Mouse (Mus musculus): ENCODE measurements around the gene Vps37b. TPM values are rescaled to one million over a fixed set of nuclear protein-coding genes. Genes with fewer than 3 reads are reported as not detected.

Vps37b gene
- polyA plus RNA-seq, 2 experiments from 2014 or later = 17.6 to 22.8 TPM

DNA sequence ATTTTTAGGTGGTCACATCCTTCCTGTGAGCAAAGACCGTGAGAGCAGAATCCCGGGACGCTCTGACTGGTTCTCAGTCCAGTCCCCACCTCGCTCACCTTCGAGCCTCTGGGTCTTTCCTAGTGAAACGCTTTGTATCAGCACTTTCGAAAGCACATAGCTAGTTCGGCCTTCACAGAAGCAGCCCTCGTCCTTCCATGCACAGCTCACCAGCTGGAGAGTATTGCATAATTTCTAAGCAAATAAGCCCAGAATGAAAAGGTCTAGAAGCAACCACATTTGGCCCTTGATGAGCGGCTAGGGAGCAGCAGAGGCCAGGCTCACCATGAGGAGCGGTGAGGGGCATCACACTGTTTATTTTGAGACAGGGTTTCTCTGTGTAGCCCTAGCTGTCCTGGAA is 10.9 kb downstream of the Vps37b start:
- ATAC-seq = no peak

DNA sequence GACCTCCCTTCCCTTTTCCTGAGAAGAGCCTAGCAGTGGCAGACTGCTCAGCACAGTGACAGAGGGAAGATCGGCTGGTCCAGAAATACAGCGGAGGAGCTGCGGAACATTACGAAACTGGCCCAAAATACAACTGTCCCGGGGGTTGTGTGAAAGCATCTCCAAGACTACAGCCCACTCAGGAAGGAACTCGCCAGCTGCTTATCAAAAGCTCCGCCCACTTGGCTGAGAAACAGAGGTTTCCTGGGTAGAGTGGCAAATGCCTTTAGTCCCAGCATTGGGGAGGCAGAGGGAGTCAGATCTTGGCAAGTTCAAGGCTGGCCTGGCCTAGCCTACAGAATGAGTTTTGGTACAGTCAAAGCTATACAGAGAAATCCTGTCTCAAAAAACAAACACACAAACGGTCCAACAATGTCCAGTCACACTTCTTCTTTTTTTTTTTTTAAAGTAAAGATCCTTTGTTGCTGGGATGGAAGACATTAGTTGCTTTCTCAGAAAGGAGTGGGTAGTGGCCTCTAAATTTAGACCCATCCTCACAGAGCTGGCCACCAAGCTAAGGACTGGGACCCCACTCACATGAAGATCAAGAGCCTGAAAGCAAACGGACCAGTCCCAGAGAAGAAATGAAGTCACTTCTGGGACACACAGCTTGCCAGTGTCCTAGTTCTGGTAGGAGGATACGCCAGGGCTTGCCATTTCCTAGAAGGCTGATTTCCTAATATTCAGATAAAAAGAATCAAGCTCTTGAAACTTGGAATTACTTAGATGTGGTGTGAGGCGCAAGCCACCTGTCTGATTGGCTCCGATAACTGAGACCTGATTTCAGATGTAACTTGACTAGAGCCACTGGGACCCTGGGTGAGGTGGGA is 12.5 kb downstream of the Vps37b start:
- peak; percentile 41 for ATAC-seq

DNA sequence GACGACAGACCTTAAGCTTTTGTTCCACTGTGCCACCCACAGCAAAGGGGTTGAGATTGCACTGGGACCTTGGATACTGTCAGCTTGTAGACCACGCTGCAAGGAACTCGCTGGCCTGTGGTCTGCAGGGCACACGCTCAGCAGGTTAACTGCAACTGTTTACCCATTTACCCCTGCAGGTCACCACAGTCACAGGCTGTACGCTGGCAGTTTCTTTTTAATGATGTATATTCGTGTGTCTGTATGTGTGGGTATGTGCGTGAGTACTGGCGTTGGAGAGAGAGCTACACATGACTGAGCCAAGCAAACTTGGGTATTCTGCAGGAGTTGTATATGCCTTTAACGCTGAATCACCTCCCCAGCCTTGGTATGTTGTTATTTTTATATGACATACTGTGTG is 13.4 kb downstream of the Vps37b start:
- no peak for ATAC-seq

DNA sequence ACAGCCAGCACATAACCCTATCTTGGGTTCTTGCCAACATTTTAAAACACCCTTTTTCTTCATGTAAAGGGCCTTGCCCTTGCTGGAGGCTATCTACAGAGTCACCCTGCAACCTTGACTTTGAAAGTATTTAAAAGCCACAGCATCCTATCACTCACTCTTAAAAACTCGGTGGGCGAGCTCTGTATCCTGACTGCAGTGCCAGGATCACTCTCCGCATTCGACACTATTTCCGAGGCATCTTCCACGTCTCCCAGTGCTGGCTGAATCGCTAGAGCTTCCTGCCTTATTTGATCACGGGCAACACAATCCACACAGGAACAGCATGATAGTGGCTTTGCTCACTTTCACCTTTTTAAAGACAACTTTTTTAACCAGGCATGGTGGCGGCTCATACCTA is 14.1 kb downstream of the Vps37b start:
- ATAC-seq = no peak

DNA sequence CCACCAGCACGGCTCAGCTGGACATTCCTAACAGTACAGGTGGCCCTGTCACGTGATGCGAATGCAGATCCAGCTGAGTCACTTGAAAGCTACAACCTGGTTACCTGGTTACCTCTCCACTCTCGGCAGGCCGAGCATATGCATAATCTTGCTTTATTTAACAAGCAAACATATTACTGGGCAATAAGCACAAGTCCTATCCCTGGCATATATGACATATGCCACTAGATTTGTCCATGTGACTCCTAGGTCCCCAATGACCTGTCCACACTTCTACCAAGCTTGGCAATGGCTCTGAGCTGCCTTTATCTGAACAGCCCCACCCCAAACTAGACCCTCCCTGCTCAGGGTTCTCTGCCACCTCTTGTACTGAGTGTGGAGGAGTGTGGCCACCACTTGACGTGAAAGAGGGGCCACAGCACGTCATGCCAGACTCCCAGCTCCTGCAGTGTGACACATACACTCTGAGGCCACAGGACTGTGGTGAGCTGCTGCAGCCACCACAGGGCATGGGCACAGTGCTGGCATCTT is 15.7 kb downstream of the Vps37b start:
- ATAC-seq = no peak

DNA sequence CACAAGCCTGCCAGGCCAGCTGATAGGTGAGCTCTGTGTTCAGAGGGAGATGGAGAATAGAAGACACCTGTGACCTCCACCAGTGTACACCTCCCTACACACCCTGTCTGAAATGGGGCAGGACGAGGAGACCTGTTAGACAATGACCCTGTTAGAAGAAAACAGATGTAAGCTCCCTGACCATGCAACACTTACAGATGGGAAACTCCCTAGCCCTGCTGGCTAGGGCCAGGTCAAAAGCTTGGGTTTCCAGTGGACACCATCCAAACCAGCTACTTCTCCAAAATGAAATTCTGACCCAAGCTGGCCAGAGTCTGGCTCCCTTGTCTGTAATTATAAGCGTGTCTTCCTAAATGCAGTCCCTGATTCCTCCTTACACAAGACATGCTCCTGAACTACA is 16.3 kb downstream of the Vps37b start:
- no peak for ATAC-seq

DNA sequence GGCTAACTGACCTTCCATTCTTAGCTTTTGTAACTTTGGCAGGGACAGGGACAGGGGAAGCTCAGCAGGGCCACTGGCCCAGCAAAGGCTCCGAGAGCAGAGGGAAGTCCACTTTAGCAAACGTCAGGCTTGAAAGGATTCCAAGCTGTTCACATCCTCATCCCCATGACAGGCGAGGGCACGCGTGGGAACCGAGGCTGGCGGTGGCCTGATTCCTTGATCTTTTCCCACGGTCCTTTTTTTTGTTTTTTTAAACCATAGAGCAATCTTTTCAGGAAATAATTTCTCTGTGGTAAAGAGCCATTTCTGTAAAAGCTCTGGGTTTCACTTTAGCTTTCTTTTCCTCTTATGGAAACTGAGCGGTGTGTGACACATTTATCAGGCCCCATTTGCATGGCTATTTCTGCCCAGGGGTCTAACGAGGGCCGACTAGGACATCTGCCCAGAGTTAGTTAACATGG is 17.2 kb downstream of the Vps37b start:
- no peak for ATAC-seq

DNA sequence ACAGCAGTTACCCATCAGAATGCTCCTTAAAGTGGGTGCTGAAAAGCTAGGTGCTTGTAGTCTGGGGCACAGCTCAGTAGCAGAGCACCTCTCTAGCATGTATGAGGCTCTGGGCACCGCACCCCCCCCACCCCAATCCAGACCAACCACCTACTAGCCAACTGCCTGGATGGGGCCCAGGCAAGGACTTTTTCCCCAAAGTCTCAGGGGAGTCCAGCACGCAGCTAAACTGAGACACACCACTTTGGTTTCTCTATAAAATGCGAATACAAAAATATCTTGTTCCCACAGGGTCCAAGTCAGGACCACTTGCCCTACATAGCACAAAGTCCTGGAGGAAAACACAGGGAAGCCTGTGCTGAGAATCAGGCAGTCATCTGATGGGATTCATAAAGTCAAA is 17.9 kb downstream of the Vps37b start:
- no peak for ATAC-seq

DNA sequence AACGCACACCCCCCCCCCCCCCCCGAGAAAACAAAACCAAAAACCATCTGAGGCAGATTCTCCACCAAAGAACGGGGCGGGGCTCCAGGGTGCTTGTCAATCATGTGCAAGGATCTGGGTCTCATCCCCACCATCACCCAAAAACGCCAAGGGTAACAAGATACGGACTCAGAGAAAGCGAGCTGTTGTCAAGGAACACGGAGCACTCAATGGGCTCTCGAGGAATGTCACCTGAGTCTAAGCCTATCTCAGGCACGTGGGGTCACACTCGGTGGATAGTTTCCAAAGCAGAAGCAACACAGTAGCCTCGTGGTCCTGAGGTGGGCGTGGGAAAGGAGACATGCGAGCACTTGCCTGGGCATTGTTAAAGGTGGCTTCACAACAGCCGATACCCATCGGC is 18.3 kb downstream of the Vps37b start:
- ATAC-seq = no peak

DNA sequence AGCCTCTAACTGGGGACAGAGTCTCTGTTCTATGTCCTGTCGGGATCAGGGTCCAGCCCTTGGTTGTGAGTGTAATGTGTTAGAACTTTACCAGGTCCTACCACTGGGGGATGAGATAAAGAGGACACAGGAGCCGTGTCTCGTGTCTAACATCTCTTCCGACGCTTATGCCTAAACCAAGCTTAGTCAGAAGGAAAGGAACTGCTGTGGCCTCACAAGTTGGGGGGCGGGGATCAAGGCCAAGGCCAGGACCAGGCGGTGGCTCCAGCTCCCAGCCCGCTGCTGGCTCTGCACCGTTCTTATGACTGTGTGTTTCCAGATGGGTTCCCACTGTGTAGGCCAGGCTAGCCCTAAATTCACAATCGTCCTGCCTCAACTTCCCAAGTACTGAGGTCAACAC is 19.2 kb downstream of the Vps37b start:
- no peak for ATAC-seq

DNA sequence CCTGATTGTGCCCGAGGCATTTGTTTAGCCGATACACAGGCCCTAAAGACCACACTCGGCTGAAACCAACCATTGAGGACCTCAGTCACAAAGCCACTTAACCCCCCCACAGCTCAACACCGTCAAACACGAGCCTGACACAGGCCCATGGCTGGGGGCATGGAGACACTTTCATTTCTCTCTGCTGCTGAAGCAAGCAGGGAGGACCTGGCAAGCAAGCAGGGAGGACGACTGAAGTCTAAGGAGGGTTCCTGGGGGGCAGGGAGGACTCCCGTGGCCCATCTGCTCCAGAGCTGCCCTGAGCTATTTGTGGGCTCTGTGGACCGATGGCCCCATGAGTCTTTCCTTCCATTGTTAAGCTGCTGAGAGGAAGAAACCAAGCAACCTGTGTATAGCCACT is 20.1 kb downstream of the Vps37b start:
- ATAC-seq = no peak

DNA sequence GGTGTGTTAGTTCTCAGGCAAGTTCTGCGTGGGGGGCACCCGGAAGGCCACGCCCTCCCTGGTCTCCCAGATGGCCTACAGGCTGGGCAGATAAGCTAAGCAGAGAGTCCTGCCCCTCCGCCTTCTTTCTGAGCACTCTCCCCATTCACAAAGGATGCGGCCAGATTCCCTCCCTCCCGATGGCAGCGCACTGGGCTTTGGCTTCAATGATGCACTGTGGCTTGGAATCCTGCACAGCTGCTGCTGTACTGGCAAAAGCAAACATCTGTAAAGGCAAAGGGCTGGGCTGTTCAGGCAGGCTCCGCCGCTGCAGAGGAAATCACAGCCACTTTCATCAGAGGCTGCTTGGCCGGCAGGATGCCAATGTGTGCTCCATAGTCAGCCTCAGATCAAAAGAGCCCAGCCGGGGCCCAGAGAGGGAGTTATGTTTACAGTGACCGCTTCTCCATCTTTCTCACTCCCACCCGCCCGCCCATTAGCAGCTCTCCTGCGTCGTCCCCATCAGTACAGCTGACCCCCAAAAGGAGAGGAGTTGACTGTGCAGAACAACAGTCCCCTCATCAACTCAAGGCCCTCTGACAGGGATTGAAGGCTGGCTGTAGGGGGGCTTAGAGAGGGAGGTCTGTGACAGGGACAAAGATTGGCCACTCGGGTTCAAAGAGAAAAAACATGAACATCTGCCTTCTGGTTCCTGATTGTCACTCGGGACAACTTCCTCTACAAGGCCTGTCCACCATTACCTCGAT is 21.0 kb downstream of the Vps37b start:
- ATAC-seq = no peak

DNA sequence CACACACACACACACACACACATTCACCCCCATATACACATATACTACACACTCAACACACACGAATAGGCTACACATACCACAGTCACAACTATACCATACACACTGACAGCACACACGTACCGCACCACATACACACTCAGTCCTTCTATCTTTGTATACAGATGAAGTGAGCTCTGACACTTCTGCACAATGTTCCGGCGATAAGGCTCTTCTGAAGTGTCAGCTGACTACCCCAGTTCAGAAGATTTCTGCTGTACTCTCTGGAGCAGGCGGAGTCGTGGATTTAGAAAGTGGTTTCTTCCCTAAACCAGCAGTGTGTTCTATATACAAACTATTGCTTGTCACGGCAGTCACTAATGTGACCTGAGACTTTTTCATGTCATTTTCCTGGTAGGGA is 22.0 kb downstream of the Vps37b start:
- ATAC-seq = no peak

DNA sequence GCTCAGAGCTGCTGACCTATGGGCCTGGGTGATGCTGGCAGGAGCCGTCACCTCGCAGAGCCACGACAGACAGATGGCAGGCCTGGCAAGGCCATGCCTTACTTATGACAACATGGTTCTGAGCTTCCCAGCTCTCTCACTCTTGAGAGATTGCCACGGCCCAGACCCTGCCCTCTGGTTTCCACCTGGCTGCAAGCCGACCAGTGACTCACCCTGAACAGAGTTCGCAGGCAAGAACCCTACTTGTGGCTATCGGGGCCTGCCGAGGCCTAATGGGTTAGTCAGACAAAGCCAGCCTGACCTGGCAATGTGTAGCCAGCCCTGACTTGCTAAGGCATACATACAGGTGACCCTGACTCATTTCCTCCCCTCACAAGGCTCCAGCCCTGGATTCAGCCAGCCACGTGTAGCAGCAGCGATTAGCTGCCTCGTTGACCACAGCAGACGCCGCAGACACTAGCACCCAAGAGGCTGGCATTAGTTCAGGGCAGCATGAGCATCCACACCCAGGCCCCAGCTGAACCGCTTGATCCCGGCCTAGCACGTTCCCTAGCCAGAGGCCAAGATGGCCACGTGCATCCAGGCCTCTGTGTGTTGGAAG is 25.1 kb downstream of the Vps37b start:
- no peak for ATAC-seq

DNA sequence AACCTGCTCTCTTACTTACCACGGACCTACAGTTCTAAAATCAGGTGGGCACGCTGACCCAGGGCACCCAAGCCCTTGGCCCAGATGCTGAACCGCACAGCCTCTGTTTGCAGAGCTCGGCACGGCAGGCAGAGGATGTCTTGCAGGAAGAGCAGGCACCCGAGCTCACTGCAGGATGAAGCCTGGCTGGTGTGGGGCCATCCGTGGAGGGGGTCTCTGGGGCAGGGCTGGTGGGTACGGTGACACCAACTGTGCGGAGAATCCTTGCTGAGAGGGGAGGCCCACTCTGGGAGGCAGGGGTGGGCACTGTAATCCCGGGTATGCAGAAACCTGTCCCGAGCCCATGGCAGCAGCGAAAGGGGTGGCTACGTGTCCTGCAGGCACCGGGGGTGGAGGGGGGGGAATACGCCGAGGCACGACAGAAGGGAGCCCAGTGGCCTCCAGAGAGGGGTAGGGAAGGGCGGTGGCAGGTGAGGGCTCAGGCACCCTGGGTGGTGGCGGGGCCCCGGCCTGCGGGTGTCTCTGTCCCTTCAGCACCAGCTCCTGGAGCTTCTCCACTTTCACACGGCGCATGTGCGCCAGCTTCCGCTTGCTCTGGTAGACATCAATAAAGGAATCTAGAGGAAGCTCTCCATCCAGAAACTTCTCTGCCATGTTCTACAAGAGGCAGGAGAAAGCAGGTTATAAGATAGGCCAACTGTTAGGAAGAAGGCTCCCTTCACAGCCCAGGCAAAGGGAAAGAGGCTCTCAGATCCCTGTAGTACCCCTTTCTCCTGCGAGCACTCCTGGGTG is 25.8 kb downstream of the Vps37b start:
- no peak for ATAC-seq

DNA sequence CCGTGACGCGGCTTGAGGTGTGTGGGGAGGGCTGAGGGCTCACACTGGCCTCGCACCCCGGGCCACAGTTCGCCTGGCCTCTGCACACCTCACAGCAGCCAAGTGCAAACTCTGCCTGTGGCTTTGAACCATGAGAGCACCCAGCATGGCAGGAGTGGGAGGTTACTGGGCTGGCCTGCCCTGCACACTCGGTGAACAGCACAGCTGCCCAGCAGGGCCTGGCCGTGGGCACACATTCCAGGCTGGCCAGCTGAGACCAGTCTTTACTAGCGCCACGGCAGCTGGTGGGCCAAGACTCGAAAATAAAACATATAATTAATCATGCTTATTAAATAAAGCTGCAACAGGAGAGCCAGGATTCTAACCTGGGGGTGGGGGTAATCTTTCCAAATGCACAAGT is 26.5 kb downstream of the Vps37b start:
- no peak for ATAC-seq

DNA sequence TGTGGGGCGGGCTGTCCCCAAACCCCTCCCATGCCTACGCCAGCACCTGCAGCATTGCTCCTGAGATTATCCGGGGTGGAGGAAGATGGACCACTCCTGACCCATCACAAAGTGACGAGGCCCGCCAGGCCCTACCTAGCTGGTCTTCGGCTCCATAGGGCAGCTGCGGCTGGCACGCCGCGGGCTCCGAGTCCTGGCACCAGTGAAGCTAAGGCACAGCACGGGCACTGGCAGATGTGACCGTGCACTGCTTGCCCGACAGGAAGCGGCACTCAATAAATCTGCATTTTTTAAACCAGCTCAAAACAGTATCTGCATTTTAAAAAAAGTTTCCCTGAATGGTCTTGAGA is 26.9 kb downstream of the Vps37b start:
- no peak for ATAC-seq

DNA sequence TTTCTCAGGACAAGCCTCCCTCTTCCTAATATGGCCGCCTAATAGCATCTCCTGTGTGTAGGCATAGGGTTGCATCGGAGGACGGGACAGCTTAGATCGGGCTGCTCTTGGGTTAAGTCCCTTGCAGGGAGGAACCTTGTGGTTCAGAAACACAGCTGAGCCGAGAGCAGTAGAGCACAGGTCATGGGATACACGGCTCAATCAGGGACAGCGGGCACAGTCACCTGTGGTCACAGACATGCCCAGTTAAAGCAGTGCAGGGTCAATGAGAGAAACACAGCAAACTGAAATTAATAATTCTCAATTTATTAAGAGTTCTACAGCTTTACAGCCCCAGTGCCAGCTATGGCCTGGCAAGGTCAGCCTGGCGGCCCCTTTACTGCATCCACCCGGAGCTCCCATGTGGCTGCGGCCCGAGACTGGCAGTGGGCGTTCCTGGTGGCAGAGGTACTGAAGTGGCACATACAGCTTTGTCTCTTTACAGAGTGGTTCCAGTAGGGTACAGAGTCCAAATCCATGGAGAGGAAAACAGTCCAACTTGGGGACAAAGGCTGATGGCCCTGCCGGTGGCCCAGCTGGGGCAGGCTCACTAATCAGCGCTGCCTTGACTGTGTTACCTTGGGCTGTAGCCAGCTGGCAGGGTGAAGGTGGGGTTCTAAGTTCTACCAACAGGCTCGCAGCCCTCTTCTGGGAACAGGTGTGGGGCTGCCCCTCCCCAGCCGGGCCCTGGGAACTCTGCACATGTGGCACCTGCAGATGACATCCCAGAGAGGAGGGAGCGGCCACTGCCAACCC is 27.5 kb downstream of the Vps37b start:
- ATAC-seq = no peak

DNA sequence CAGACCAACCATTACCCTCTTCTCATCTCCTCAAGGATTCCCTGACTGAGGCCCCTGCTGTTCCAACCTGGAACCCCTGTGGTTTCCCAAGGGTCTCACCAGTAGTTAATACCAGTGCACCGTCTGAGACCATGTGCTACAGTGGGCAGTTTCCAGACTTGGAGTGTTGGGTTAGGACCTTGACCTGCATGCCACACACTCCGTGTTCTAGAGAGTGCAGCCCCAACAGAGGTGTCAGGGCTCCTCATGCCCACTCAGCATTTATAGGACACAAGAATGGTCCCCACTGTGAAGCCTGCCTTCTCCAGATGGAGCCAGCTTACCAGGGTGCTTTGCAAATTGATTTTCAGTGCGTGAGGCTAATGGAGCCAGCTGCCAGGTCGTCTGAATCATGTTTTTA is 28.7 kb downstream of the Vps37b start:
- ATAC-seq = no peak

DNA sequence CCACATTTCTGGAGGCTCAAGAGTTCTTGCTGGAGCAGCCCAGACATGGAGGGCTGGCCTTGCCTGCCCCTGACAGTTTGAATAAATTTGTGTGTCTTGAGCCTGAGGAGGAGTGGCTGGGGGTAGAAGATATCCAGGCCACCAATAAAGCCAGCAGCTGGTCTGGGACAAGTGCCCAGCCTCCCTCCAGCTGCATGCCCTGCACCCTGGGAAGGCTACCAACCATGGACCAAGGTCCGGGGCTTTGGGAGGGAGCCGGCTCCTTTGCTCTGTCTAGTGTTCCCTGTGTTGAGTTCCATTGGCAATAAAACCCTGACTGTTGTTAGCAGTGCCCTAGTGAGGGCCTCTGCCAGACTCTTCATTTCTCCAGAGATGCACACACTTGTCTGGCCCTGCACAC is 29.2 kb downstream of the Vps37b start:
- ATAC-seq = no peak

DNA sequence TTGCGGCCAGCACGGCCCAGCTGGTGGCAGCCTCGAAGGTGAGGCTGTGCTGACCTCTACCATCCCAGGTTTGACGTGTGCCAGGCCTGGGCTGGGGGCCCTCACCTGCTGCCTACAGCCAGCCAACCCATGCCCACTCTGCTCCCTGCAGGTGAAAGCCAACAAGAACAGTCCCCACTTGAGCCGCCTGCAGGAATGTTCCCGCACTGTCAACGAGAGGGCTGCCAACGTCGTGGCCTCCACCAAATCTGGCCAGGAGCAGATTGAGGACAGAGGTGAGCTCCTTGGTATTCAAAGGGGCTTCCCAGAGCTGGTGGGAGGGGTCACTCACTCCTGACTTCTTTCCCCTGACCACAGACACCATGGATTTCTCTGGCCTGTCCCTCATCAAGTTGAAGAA is 30.8 kb downstream of the Vps37b start:
- no peak for ATAC-seq

DNA sequence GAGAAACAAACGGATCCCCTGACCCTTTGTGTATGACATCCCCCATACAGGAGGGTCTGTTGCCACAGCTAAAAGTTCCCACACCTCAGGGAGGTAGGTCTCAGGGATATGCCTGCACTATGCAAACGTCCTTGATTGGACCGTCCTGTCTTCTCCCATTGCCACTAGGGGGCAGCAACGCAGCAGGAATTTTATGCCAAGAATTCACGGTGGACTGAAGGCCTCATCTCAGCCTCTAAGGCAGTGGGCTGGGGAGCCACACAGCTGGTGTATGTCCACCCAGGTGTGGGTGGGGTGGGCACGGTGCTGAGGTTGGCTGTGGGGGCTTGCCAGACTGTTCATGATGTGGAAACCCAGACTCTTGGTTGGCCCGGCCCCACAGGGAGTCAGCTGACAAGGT is 31.2 kb downstream of the Vps37b start:
- peak; percentile 53 for ATAC-seq
